Mouse (Mus musculus): ENCODE measurements at regions not wholly inside any gene's neighbourhood (a gene's known extent, or its start where the extent isn't known, plus 50 kb on each side); places are given as distances from the start of the nearest gene placed in this dataset.

- no peak for DNase-seq (ENCODE audit: low read depth, low spot score)
Observed at GRCm38 (mm10) chr6:11404101-11404500, 503.2 kb downstream of the Ndufa4 start.

- no peak for DNase-seq (ENCODE audit: low read depth, low spot score)
Observed at GRCm38 (mm10) chr6:11359088-11359487, 548.2 kb downstream of the Ndufa4 start.

- DNase-seq (ENCODE audit: low read depth, low spot score), result no peak
Observed at GRCm38 (mm10) chr6:11353599-11353998, 553.7 kb downstream of the Ndufa4 start.

- no peak for DNase-seq (ENCODE audit: low read depth, low spot score)
Observed at GRCm38 (mm10) chr6:11334137-11334536, 573.2 kb downstream of the Ndufa4 start.

GRCm38 (mm10) chr6:11313744-11314143 is 593.6 kb downstream of the Ndufa4 start:
- DNase-seq (ENCODE audit: low read depth, low spot score), result no peak

- DNase-seq (ENCODE audit: low read depth, low spot score), result no peak
Observed at GRCm38 (mm10) chr6:11305979-11306534, 601.2 kb downstream of the Ndufa4 start.

GRCm38 (mm10) chr6:11283990-11284389 is 623.3 kb downstream of the Ndufa4 start:
- DNase-seq (ENCODE audit: low read depth, low spot score), result peak; percentile 27

GRCm38 (mm10) chr6:11275214-11275613 is 632.1 kb downstream of the Ndufa4 start:
- no peak for DNase-seq (ENCODE audit: low read depth, low spot score)
